Mouse (Mus musculus) bone marrow macrophage, adult 2 months (primary cell): ENCODE data around the gene Scd1. TPM values are rescaled to one million over a fixed set of nuclear protein-coding genes. Genes with fewer than 3 reads are reported as not detected.
"Not testable (repeated sequence)": the region's sequence is repeated elsewhere in the genome, so short reads cannot be mapped to it uniquely, and the experiment has no call there.

Experiments used
- H3K27ac ChIP-seq: 2 replicates; pipeline ENCODE4 v1.5.1; 2012; ENCODE audit warnings: low read depth, low read length; ENCODE audit not compliant: insufficient read depth
- H3K4me1 ChIP-seq: 2 replicates; pipeline ENCODE4 v1.6.1; 2012; ENCODE audit warnings: low read length; ENCODE audit not compliant: control insufficient read depth, insufficient read depth
- H3K4me3 ChIP-seq: 2 replicates; pipeline ENCODE4 v1.5.1; 2012; ENCODE audit warnings: mild to moderate bottlenecking, low read length, moderate library complexity; ENCODE audit not compliant: insufficient read depth
- CTCF ChIP-seq: IDR thresholded peaks from 2 replicates; pipeline ENCODE4 v1.5.1; 2012; ENCODE audit warnings: low read depth, mild to moderate bottlenecking, low read length, moderate library complexity
- POLR2A ChIP-seq: IDR thresholded peaks from 2 replicates; pipeline ENCODE4 v1.6.1; 2012; ENCODE audit warnings: mild to moderate bottlenecking, low read depth, low read length, borderline replicate concordance
- polyA plus RNA-seq: library from polyadenylated mRNA; stranded (reverse); fragments of >200 nt; gene quantifications from 2 replicates; pipeline ENCODE4 v1.2.4, GENCODE M21; 2012; ENCODE audit not compliant: missing spikeins, insufficient read depth, insufficient read length

The Scd1 gene
- polyA plus RNA-seq, 1 experiment: 2.9 TPM

DNA sequence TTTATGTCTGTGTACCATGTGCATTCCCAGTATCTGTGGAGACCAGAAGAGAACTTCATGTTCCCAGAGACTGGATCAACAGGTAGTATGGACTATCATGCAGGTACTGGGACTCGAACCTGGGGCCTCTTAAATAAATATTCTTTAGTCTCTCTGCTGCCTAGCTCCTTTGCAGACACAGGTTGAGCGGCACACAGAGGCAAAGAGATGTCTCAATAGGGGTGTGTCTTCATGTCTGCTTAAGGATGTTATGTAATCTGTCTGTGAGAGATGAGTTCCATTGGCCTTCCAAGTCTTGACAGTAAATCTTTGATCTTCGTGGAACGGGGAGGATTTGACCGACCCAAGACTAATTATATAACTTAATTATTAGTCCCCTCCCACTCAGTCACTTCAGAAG, 37.4 kb downstream of the Scd1 start:
- Histone ChIP-seq H3K27ac (no peak overlapping the region), H3K4me1 (no peaks in the 10 kb centered on the region), H3K4me3 (no peak overlapping the region)
- no peak for TF ChIP-seq POLR2A
- TF ChIP-seq CTCF: no peak

GRCm38 (mm10) chr19:44369371-44369770, 38.3 kb downstream of the Scd1 start:
- H3K27ac ChIP-seq: no peak overlapping the region
- H3K4me3 ChIP-seq: no peak overlapping the region
- TF ChIP-seq POLR2A (no peak), CTCF (no peak)
- H3K4me1 ChIP-seq: no peaks in the 10 kb centered on the region

GRCm38 (mm10) chr19:44367076-44367475, 40.6 kb downstream of the Scd1 start:
- not testable (repeated sequence) for H3K4me1 ChIP-seq, H3K27ac ChIP-seq, H3K4me3 ChIP-seq

GRCm38 (mm10) chr19:44365733-44366132, 41.9 kb downstream of the Scd1 start:
- H3K27ac ChIP-seq: no peak overlapping the region
- peaks cover 8% of the 10 kb centered on the region for H3K4me1 ChIP-seq
- TF ChIP-seq POLR2A (no peak), CTCF (no peak)
- no peak overlapping the region for H3K4me3 ChIP-seq

DNA sequence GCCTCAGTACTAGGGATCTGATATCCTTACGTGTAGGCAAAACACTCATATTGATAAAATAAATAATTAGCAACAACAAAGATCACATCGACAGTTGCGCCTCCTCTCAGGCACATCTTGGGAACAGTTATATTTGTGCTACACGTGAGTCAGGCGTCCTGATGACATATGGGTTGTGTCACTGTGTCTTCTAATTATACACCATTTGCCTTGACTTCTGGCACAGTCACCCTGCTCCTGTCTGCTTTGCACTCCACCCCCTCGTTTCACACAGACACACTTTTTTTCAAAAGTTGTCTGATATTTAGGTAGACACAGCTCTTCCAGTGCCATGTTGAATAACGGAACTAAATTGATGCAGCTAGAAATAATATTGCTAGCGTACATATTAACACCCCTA, 43.6 kb downstream of the Scd1 start:
- peaks cover 19% of the 10 kb centered on the region for H3K4me1 ChIP-seq
- no peak overlapping the region for H3K4me3 ChIP-seq
- TF ChIP-seq CTCF (no peak), POLR2A (no peak)
- H3K27ac ChIP-seq: no peak overlapping the region

GRCm38 (mm10) chr19:44363529-44363928, 44.1 kb downstream of the Scd1 start:
- no peak overlapping the region for H3K27ac ChIP-seq
- no peak overlapping the region for H3K4me3 ChIP-seq
- no peak for TF ChIP-seq POLR2A
- peak; percentile 94 for TF ChIP-seq CTCF
- peaks cover 19% of the 10 kb centered on the region for H3K4me1 ChIP-seq

- H3K27ac ChIP-seq: no peak overlapping the region
- H3K4me3 ChIP-seq: no peak overlapping the region
- TF ChIP-seq POLR2A: no peak
- H3K4me1 ChIP-seq: peaks cover 23% of the 10 kb centered on the region
These were observed 49.0 kb downstream of the Scd1 start for GRCm38 (mm10) chr19:44358700-44359099.

GRCm38 (mm10) chr19:44351756-44352155, 55.9 kb downstream of the Scd1 start:
- no peak for TF ChIP-seq POLR2A
- TF ChIP-seq CTCF: no peak
- H3K4me1 ChIP-seq: peaks cover 4% of the 10 kb centered on the region
- H3K27ac ChIP-seq: no peak overlapping the region
- H3K4me3 ChIP-seq: no peak overlapping the region

DNA sequence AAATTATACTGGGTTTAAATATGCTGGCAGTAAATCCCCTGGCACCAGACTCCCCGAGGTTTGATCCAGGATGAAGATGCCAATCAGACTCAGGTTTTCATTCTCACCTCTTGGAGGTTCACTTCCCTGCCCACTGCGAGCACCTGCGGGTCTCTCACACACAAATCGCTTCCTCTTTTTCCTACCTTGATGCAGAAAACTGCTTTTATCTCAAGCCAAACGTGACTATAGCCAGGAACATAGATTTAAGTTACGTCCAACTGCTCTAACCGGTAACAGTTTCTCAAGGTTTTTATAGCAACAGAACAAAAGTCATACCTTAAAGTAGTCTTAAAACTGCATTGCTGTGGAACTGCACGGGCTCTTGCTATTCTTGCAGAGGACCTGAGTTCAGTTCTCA, 58.0 kb downstream of the Scd1 start:
- Histone ChIP-seq H3K4me1 (no peaks in the 10 kb centered on the region), H3K4me3 (no peak overlapping the region), H3K27ac (no peak overlapping the region)
- TF ChIP-seq POLR2A: no peak
- no peak for TF ChIP-seq CTCF

Other genes starting within 250 kb of the Scd1 start
- not detected in 2 replicates for gene Pkd2l1, start 215.4 kb downstream of the Scd1 start, polyA plus RNA-seq
- not detected in 2 replicates for gene Scd3, start 204.6 kb downstream of the Scd1 start, polyA plus RNA-seq
- gene Scd2, start 114.2 kb downstream of the Scd1 start, polyA plus RNA-seq: 6.7 and 7.7 TPM in 2 replicates
- not detected in 2 replicates for gene Scd4, start 74.8 kb downstream of the Scd1 start, polyA plus RNA-seq
- gene Wnt8b, start 85.6 kb upstream of the Scd1 start, polyA plus RNA-seq: not detected in 2 replicates
- gene Sec31b, start 138.0 kb upstream of the Scd1 start, polyA plus RNA-seq: 1.4 and 2.0 TPM in 2 replicates
- gene Gm20538, start 145.0 kb upstream of the Scd1 start, polyA plus RNA-seq: not detected in 2 replicates
- 148 and 173 TPM in 2 replicates for gene Ndufb8, start 147.6 kb upstream of the Scd1 start, polyA plus RNA-seq
- gene Hif1an, start 155.0 kb upstream of the Scd1 start, polyA plus RNA-seq: 12.8 and 13.5 TPM in 2 replicates